Mouse (Mus musculus): Measurements from ENCODE around the gene Tnfrsf21. TPM values are rescaled to one million over a fixed set of nuclear protein-coding genes. Genes with fewer than 3 reads are reported as not detected.

Tnfrsf21 gene
- polyA plus RNA-seq, 1 experiment = 13.5 TPM

DNA sequence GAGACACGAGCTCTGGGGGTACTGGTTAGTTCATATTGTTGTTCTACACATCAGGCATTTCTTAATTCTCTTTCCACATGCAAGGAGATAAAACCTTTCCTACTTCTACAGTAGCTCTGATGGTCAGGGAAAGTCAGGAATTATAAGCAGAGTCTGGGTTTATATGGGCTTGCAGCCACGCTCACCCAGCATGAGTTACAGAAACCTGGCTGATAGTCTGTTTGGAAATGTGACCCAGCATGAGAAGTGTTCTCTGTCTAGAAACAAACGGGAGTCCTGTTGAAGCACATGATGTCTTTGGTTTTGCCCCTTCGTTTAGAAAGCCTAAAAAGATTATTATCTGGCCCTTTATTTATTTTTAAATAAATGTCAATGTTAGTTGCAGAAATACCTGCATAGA is 118.6 kb downstream of the Tnfrsf21 start:
- H3K4me1 ChIP-seq = peaks cover 15% of the 10 kb centered on the region
- no peaks in the 10 kb centered on the region for H3K36me3 ChIP-seq (replicated peaks; ENCODE audit: low read length)
- peaks cover 3% of the 10 kb centered on the region; the same call in 1 of the 2 replicates for H3K9me3 ChIP-seq
- no peak overlapping the region for H3K4me3 ChIP-seq (replicated peaks)
- H3K27me3 ChIP-seq (replicated peaks) = peaks cover 2% of the 10 kb centered on the region
- TF ChIP-seq FLI1 (IDR thresholded peaks at IDR 0.05; ENCODE audit: low read length) (no peak), GATA1 (IDR thresholded peaks at IDR 0.05; ENCODE audit: borderline replicate concordance, low read length) (no peak)

- H3K9me3 ChIP-seq = peaks cover 3% of the 10 kb centered on the region; the same call in 1 of the 2 replicates
These were observed 119.3 kb downstream of the Tnfrsf21 start for GRCm38 (mm10) chr17:43135398-43136265.

DNA sequence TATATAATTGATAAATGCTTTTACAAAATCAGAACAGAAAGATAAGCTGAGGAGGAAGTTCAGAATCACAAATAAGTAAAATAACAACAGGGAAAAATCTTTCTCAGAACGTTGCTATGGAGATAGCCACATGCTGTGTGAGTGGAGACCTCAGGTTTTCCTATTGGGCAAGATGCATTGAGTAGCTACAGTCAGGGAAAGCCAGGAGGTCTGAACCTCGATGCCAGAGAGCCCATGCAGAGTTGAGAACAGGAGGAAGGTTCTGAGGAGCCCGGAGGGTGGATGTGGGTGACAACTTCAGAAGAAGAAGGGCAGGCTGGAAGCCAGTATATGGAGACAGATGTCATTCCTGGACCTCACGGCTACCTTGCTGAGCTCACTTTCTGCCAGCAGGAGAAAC is 120.4 kb downstream of the Tnfrsf21 start:
- TF ChIP-seq FLI1 (IDR thresholded peaks at IDR 0.05; ENCODE audit: low read length) = no peak
- TF ChIP-seq GATA1 (IDR thresholded peaks at IDR 0.05; ENCODE audit: borderline replicate concordance, low read length) = no peak
- peaks cover 2% of the 10 kb centered on the region for H3K27me3 ChIP-seq (replicated peaks)
- no peaks in the 10 kb centered on the region for H3K36me3 ChIP-seq (replicated peaks; ENCODE audit: low read length)
- peaks cover 3% of the 10 kb centered on the region; the same call in 1 of the 2 replicates for H3K9me3 ChIP-seq
- H3K4me1 ChIP-seq = peaks cover 11% of the 10 kb centered on the region
- no peak overlapping the region for H3K4me3 ChIP-seq (replicated peaks)

More at GRCm38 (mm10) chr17:43135398-43136265, 119.3 kb downstream of the Tnfrsf21 start:
- no peak for TF ChIP-seq GATA1 (IDR thresholded peaks at IDR 0.05; ENCODE audit: borderline replicate concordance, low read length)
- TF ChIP-seq FLI1 (IDR thresholded peaks at IDR 0.05; ENCODE audit: low read length) = no peak
- H3K27me3 ChIP-seq (replicated peaks) = peaks cover 2% of the 10 kb centered on the region
- H3K4me3 ChIP-seq (replicated peaks) = no peak overlapping the region
- H3K4me1 ChIP-seq = peaks cover 15% of the 10 kb centered on the region
- H3K36me3 ChIP-seq (replicated peaks; ENCODE audit: low read length) = no peaks in the 10 kb centered on the region

- Histone ChIP-seq H3K36me3 (replicated peaks; ENCODE audit: low read length) (no peaks in the 10 kb centered on the region), H3K27me3 (replicated peaks) (peaks cover 2% of the 10 kb centered on the region), H3K4me1 (peaks cover 11% of the 10 kb centered on the region), H3K9me3 (no peaks in the 10 kb centered on the region), H3K4me3 (replicated peaks) (peak overlapping the region; percentile 42)
- TF ChIP-seq FLI1 (IDR thresholded peaks at IDR 0.05; ENCODE audit: low read length) = no peak
- no peak for TF ChIP-seq GATA1 (IDR thresholded peaks at IDR 0.05; ENCODE audit: borderline replicate concordance, low read length)
These were observed 121.5 kb downstream of the Tnfrsf21 start for GRCm38 (mm10) chr17:43137838-43138237.

GRCm38 (mm10) chr17:43138356-43138755 is 122.0 kb downstream of the Tnfrsf21 start:
- peaks cover 2% of the 10 kb centered on the region for H3K27me3 ChIP-seq (replicated peaks)
- H3K9me3 ChIP-seq = peaks cover 3% of the 10 kb centered on the region; the same call in 1 of the 2 replicates
- H3K4me1 ChIP-seq = peaks cover 11% of the 10 kb centered on the region
- H3K4me3 ChIP-seq (replicated peaks) = no peak overlapping the region
- TF ChIP-seq GATA1 (IDR thresholded peaks at IDR 0.05; ENCODE audit: borderline replicate concordance, low read length) = no peak
- no peaks in the 10 kb centered on the region for H3K36me3 ChIP-seq (replicated peaks; ENCODE audit: low read length)

Other genes with a start within 250 kb of the Tnfrsf21 start
- 1.0 TPM in 1 of 2 replicates, not detected in the other for gene Cd2ap, start 139.9 kb upstream of the Tnfrsf21 start, polyA plus RNA-seq (2012; ENCODE audit: insufficient read depth, low replicate concordance)